Mouse (Mus musculus): Measurements from ENCODE around the gene Zic2.

Zic2 gene

GRCm38 (mm10) chr14:122492015-122492414 lies 16.8 kb downstream of the Zic2 start:
- DNase-seq (ENCODE audit: low spot score in 2 of 2): no peak

- no peak for DNase-seq (ENCODE audit: low spot score in 2 of 2)
These were observed 33.8 kb downstream of the Zic2 start for GRCm38 (mm10) chr14:122509058-122509457.

GRCm38 (mm10) chr14:122511519-122511918 lies 36.3 kb downstream of the Zic2 start:
- no peak for DNase-seq (ENCODE audit: low spot score in 2 of 2)

GRCm38 (mm10) chr14:122513511-122514036 lies 38.3 kb downstream of the Zic2 start:
- no peak for DNase-seq (ENCODE audit: low spot score in 2 of 2)

GRCm38 (mm10) chr14:122528475-122528874 lies 53.2 kb downstream of the Zic2 start:
- DNase-seq (ENCODE audit: low spot score in 2 of 2): no peak
